Mouse (Mus musculus) lung, postnatal 14 days (tissue): ENCODE results near the gene Gm4969.

ENCODE experiments used
- DNase-seq: peaks from one replicate; pipeline ENCODE4 v3.0.0; 2021

Gm4969 gene

GRCm38 (mm10) chr7:19067063-19067462 lies 51.1 kb downstream of the Gm4969 start:
- no peak for DNase-seq

- no peak for DNase-seq
Measured at GRCm38 (mm10) chr7:19065896-19066295, 52.3 kb downstream of the Gm4969 start.

- DNase-seq: no peak
Measured at GRCm38 (mm10) chr7:19057405-19057804, 60.8 kb downstream of the Gm4969 start.

GRCm38 (mm10) chr7:19055108-19055507 lies 63.1 kb downstream of the Gm4969 start:
- DNase-seq: no peak

- DNase-seq: no peak
Measured at GRCm38 (mm10) chr7:19054777-19055076, 63.4 kb downstream of the Gm4969 start.

- peak; percentile 34 for DNase-seq
Measured at GRCm38 (mm10) chr7:19054047-19054776, 64.0 kb downstream of the Gm4969 start, which contains the start of gene Rsph6a. Gene Rsph6a, plus strand, starts transcription at chr7:19054690.

GRCm38 (mm10) chr7:19053136-19053532 lies 65.0 kb downstream of the Gm4969 start:
- no peak for DNase-seq

GRCm38 (mm10) chr7:19052345-19053135 lies 65.6 kb downstream of the Gm4969 start:
- DNase-seq: no peak

- DNase-seq: no peak
Measured at GRCm38 (mm10) chr7:19051161-19051560, 67.0 kb downstream of the Gm4969 start.

GRCm38 (mm10) chr7:19050172-19050571 lies 68.0 kb downstream of the Gm4969 start:
- DNase-seq: no peak

GRCm38 (mm10) chr7:19049252-19049651 lies 68.9 kb downstream of the Gm4969 start:
- no peak for DNase-seq
